Mouse (Mus musculus): ENCODE results near the gene Swap70.
"Not testable (repeated sequence)": the region's sequence is repeated elsewhere in the genome, so short reads cannot be mapped to it uniquely, and the experiment has no call there.

Swap70 gene

DNA sequence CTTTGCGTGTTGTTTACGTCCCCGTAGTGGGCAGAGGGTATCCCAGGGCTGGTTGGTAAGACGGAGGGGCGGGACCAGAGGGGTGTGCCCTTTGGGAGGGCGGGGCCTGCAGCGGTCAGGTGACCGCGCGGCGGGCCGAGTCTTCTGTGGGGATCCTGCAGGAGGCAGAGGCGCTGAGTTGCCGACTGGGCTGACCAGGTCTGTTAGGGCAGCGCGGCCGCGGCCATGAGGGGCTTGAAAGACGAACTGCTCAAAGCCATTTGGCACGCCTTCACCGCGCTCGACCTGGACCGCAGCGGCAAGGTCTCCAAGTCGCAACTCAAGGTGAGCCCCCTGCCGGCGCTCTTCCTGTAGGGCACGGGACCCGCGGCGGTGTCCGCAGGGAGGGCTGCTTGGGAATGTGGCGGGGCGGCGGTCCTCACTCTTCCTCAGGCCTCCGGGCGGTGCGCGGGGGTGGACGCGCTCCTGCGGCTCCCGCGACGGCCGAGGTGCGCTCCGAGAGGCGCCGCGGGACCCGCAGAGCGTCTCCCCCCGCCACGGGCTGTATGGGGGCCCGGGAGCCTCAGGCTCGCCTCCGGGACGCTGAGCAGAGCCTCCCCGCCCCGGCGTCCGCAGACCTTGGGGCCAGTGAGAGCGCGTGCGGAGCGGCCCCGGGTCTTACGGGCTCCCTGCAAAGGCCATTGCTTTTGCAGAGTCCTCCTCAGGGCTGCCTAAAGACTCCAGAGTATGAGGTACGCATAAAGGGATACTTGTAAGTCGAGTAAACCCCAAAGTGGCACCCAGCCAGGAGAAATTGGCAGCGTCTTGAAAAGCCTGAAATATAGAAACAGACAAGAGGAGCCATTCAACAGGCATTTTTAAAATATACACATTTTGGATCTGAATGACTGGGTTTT, at the start of gene Swap70:
TSS of gene Swap70 (plus strand) at position 126 of the 896 bp plus-strand sequence.
- peak; percentile 82 to 84 for DNase-seq (ENCODE audit: low spot score in 2 of 2)

DNA sequence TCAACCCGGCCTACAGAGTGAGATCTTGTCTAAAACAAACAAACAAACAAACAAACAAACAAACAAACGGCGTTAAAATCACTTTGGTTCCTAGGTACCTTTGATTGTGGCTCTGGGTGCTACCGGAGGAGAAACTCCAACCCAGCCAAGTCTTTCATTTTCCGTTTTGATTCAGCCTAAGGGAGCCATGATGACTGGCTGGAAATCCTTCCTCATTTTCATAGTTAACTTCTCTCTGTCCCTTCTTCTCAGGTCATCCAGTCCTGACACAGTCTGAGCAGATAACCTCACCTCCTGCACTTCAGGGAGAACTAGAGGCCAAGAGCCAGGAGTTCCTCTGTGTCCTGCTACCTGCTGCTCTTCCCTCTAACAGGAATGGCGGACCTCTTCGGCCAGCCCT, 42.3 kb upstream of the Swap70 start:
- no peak for DNase-seq (ENCODE audit: low spot score in 2 of 2)

DNA sequence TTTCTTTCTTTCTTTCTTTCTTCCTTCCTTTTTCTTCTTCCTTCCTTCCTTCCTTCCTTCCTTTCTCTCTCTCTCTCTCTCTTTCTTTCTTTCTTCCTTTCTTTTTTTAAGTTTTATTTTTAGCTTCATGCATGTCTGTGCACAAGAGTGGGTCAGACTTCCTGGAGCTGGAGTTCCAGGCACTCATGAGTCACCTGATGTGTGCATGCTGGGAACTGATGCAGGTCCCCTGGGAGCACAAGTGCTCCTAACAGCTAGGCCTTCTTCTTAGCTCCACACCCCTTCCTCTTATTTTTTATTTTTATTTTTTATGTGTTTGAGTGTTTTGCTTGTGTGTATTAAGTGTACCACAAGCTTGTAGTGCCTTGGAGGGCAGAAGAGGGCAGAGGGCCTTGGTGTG, 40.9 kb upstream of the Swap70 start:
- DNase-seq (ENCODE audit: low spot score in 2 of 2), result no peak

DNA sequence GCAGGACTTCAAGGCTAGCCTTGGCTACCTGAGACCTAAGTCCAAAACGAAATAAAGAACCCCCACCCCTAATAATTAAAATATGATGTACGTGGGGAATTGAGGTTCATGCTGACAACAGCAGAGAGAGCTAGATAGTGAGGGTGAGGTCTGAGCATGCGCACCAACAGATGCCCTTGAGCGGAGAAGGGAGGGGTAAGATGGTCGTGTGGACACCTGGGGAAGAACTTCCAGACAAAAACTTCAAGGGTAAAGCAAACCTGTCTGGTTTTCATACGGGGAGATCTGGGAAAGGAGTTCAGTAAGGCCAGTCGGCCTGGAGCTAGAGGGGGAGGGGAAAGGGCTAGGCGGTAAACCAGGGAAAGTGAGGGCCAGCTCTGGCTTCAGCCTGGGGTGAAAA, 40.1 kb upstream of the Swap70 start:
- DNase-seq (ENCODE audit: low spot score in 2 of 2), result no peak

DNA sequence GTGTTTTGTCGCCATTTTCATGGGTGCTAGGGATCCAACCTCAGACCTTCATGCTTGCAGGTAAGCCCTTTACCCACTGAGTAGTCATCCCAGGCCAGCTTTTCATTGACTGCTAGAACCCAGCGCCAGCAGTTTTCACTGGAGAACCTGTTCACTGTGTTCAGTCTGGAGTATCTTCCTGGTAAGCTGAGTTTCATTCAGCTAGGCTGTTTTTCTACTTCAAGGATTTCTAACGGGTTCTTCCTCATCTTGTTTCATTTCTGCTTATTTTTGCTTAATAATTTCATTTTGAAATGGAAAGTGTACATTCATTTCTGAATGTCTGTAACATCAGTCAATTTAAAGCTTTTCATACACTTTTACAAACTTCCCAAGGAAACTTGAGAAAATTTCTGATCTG, 36.9 kb upstream of the Swap70 start:
- no peak for DNase-seq (ENCODE audit: low spot score in 2 of 2)

DNA sequence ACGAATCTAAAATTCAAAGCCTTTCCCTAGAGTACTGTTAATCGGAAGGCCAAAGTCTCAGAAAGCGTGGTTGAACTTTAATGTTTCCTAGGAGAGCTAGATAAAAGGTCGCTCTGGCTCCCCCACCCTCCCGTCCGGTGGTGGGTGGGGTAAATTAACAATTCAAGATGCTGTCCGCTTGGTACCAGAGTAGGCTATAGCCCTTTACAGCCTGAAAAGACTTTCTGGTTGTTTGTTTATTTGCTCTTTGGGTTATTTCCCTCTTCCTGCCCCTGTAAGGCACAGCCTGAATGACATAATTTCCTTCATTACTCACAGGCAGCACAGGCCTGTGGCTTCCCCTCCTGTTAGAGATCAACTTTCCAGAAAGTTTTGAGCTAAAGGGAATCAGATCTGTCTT, 31.6 kb upstream of the Swap70 start:
- no peak for DNase-seq (ENCODE audit: low spot score in 2 of 2)

DNA sequence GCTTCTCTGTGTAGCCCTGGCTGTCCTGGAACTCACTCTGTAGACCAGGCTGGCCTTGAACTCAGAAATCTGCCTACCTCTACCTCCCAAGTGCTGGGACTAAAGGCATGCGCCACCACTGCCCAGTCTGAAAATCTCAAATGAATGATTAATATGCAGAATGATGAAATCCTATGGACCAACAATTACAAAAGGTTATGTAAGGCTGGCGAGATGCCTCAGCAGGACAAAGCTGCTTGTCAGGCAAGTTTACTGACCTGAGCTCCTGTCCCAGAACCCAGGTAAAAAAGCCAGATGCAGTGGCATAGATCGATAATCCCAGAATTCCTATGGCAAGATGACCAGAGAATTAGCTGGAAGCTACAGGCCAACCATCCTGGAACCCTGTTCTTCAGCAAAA, 28.3 kb upstream of the Swap70 start:
- no peak for DNase-seq (ENCODE audit: low spot score in 2 of 2)

DNA sequence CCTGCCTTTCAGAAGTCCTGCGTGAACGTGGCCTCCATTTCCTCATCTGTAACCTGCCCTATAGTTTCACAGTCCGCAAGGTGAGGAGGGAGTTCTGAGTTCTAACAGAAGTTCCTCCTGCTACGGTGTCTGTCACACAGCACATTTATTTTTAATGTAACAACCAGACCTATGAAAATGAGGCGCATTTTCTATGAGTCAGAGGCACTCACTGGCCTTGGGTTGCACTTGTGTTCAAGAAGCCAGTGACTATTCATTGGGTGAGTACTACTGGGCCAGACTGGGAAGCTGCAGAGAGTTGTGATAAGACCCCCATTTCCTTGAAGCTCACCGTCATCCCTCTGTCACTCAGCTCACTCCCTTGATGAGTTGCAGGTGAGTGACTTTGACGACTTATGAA, 24.3 kb upstream of the Swap70 start:
- DNase-seq (ENCODE audit: low spot score in 2 of 2), result no peak

DNA sequence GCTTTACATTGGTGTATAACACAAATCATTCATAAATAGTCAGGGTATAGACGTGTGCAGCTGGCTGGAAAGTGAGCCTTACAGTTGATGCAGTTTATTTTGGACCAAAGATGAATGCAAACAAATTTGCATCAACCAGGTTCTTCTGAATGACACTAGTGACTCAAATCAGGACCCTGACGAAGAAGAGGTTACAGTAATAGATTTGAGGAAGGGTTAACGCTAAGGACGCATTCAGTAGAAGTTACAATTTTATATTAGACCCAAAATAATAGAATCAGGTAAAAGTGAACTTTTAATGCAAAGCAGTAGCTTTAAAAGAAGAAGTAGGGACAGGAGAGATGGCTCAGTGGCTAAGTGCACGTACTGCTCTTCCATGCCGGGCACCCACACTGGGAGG, 19.6 kb upstream of the Swap70 start:
- no peak for DNase-seq (ENCODE audit: low spot score in 2 of 2)

DNA sequence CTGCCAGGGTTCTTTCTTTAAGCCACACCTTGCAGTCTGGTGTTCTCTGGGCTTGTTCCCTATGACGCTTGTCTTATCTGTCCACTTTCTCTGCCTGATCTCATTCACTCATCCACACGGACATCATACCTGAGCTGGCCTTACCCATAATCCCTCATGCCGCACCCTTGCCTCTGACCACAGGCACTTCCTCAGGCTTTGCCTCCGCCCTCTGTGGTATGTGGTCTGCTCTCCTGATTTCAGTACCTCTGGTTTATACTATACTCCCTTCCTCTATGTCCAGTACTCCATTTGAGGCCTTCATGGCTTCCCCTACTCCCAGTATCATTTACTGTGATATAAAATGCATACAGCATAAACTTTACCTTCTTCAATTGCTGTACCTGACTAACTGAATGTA, 17.3 kb upstream of the Swap70 start:
- DNase-seq (ENCODE audit: low spot score in 2 of 2), result no peak

DNA sequence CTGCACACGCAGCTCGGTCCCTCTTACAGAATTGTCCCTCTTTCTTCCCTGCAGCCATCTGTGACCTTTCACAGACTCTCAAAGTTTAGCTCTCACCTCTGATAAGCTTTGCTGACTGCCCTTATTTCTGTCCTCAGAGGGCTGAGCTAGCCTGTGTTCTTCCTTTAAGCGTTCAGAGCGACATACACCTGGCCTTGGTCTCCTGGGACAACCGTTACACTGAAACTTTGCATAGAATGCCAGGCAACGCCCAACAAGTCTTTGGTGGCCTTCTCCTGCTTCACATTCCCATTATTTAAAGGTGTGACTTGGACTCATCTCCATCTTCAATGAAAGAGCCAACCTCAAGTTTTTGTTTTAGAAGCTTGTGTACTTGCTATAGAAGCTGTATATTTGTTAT, 13.2 kb upstream of the Swap70 start:
- no peak for DNase-seq (ENCODE audit: low spot score in 2 of 2)

DNA sequence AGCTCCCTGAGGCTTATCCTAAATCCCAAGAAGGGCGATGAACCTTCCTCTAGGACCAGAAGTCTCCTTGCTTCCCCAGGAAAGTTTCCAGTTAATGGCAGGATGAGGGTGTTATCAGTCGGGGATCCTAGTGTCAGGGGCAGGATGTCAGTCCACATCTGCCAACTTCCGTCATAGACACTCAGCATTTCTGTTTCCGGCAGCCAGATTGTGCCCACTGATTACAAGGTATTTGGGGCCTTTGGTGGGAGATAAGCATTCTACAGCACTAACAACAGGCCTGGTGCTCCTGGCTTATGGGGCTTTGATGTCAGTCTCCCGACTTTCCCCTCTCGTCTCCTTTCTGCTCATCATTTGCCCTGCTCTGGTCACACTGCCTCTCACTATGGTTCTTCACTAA, 12.1 kb upstream of the Swap70 start:
- DNase-seq (ENCODE audit: low spot score in 2 of 2), result no peak

DNA sequence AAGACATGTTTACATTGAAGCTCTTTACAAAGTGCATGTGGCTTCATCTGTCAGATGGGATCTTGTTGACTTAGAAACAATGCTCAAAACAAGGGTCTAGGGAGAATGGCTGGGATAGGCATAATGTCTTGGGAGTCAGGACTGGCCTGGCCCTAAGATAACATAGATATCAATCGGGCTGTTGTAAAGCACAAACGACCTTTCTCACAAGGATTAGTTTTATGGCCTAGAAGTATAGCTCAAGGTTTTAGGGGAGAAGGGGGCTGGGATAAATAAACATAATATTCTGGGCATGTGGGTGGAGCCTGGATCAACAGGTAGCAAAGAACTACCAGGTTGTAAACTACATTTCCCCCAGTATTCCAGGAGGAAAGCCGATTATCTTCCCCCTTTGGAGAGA, 10.5 kb upstream of the Swap70 start:
- DNase-seq (ENCODE audit: low spot score in 2 of 2), result no peak

DNA sequence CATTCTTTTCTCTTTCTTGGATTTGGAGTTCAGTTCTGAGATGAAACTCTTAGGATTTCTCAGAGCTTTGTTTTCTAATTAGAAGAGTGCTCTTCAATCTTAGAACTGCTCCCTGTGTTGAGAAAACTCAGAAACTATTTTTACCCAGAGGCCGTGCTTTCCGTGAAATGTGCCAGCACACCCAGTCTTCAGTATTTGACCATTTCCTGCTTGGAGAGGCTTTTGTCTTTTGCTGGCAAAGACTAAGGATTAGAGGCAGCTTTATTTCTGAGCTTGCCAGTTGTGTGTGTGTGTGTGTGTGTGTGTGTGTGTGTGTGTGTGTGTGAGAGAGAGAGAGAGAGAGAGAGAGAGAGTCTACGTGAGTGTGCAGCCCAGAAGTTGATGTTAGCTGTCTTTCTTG, 6.6 kb upstream of the Swap70 start:
- DNase-seq (ENCODE audit: low spot score in 2 of 2), result no peak

DNA sequence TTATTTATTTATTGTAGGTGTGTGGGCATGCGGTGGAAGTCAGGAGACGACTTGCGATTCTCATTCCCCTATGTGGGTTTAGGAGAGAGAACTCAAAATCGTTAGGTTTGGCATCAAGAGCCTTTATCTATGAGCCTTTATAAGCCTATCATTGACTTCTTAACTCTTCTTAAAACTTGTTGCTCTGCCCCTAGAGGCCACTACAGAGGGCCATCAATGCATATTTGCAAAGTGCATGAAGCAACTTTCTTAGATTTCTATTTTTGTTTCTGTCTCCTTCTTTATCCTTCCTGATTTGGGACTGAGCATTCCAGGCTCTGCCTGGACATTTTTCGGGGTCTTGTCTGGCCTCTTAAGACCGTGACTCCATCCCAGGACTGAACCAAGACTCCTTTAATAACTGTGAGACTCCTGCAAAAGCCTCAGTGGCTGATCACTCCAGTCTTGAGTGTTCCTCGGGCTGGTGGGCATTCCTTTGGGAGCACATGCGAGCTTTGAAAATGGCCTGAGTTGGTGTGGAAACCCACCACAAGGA, 393 bp upstream of the Swap70 start:
- DNase-seq (ENCODE audit: low spot score in 2 of 2), result no peak

DNA sequence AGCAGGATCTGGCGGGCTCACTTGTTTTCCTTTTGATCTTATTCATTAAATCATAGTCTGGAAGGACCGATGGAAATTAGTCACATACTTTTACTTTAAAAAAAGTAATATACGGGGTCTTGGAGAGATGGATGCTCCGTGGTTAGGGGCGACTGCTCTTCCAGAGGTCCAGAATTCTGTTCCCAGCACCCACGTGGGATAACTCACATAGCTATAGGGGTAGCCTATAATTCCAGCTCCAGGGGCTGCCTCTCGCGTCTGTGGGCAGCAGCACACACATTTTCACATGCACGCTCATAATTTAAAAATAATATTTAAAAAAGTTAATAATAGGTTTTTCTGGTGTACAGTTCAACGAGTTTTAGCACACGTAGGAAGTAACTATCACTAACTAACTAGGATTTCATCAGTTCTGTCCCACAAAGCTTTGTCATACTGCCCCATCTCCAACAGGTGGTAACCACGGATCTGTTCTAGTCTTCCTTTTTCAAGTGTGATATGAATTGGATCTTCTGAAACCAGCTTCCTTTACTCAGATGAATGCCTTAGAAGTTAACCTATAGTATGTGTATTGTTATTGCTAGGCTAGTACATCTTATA, 1.2 kb downstream of the Swap70 start:
- DNase-seq (ENCODE audit: low spot score in 2 of 2), result no peak

DNA sequence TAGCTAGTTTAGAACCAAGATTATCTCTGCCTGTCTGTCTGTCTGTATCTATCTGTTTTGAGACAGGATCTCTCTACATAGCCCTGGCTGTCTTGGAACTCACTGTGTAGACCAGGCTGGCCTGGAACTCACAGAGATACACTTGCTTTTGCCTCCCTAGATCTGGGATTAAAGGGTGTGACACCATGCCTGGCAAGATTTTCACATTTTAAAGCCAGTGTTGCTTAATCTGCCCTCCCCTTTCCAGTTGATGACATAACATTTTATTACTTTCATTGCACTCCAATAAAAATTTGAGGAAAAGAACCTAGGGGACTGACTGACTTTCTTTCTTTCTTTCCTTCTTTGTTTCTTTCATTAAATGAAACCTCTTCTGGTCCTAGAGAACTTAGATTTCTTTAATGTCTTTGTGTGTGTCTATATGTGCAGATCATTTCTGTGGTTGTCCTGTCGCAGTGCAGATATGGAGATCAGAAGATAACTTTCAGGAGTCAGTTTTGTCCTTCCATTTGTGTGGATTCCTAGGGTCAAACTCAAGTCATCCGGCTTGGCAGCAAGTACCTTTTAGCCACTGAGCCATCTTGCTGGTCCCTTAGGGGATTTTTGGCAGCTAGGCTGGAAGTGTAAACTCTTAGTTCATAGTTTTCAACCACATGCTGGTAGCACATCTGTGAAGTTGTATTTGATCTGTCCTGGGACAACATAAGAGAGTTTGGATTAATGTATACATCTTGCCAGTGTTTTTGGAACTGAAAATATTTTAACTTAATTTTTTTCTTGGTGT, 2.4 kb downstream of the Swap70 start:
- no peak for DNase-seq (ENCODE audit: low spot score in 2 of 2)

DNA sequence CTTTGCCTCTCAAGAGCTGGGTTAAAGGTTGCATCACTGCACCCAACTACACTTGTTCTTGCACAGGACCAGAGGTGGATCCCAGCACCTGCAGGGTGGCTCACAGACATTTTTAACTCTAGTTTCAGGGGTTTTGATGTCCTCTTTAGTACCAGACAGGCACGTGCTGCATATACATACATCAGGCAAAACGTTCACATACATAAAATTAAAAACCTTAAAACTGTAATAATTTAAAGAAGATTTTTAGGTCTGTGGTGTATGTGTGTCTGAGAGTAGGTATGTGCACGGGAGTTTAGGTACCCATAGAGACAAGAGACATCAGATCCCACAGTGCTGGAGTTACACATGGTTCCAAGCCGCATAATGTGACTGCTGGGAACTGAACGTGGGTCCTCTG, 5.0 kb downstream of the Swap70 start:
- no peak for DNase-seq (ENCODE audit: low spot score in 2 of 2)

DNA sequence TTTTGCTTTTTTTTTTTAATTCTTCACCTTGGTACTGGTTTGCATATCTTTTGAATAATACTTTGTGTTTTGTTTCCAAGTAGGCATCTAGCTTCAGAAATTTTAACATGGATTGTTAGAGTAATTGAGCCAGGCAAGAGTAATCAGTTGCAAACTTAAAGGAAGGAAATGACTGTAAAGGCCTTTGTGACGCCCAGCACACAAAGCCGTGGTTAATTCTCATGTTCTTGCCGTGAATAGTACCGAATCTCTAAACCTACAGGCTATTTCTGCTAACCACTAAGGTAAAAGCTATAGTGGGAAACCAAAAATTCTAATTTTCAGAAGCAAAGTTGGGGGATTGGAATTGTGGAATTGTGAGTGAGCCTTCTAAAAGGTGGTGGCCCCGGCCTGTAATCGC, 8.5 kb downstream of the Swap70 start:
- DNase-seq (ENCODE audit: low spot score in 2 of 2), result no peak

DNA sequence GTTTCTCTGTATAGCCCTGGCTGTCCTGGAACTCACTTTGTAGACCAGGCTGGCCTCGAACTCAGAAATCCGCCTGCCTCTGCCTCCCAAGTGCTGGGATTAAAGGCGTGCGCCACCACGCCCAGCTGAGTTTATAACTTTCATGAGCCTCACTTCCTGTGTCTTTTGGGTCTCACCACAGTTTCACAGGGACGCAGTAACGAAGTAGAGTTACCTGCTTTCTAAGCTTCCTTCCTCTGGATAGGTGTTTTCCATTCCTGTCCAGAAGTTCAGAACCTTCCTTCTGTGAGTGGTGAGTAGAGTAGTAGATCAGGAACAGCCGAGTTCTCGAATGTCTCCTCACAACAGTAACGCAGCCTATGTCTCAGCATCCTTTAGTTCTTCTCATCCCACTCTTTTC, 9.6 kb downstream of the Swap70 start:
- DNase-seq (ENCODE audit: low spot score in 2 of 2), result not testable (repeated sequence)

DNA sequence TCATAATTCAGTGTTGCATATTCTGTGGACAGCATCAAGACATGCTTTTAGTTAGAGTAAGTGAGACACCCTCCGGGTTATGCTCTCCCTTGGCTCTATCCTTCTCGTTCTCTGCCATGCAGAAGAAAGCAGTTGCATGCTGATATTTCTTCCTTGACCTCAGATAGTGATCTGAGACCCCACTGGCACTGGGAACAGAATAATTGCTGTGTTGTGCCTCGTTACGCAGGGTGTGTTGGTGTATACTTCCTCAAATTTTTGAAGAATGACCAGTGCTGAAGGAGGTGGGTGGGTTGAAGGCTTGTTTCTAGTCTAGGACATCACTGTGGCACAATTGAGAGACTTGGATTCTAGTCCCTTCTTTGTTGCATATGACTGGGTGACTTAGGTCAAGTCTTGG, 14.6 kb downstream of the Swap70 start:
- no peak for DNase-seq (ENCODE audit: low spot score in 2 of 2)

DNA sequence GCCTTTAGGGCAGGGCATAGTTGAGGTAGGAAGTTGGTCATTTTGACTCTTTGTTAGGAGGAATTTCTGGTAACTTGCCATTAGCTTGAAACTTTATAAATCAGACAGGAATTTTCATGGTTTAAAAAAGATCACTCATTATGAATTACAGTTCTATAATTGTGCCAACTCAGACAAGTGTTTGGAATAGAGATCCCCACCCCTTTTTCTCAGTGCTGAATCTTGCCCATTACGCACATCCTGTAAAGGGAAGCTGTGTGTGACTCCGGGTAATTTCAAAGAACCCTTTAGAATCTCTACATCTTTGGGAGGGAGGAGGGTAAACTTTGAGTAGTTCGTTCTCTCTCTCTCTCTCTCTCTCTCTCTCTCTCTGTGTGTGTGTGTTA, 15.9 kb downstream of the Swap70 start:
- DNase-seq (ENCODE audit: low spot score in 2 of 2), result no peak

Measured in urinary bladder, adult 18-20 months (tissue).